Mouse (Mus musculus): ENCODE results near the gene Rab8a.

The Rab8a gene

GRCm38 (mm10) chr8:72146056-72146455 is 14.9 kb upstream of the Rab8a start:
- WGBS, result 53% methylated on average over 1 of the region's 1 CpGs

DNA sequence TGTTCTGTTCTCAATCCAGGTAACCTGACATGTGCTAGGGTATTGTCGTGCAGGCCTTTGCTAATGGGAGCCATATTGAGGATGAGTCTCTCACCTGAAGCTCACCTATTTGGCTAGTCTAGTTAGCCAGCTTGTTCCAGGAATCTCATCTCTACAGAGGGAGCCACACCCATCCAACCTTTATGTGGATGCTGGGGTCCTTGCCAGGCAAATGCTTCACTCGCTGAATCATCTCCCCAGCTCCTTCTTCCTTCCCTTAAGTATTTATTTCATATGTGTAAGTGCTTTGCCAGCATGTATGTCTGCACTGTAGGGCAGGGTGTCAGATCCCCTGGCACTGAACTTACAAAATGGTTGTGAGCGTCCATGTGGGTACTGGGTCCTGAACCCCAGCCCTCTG is 14.4 kb upstream of the Rab8a start:
- WGBS, result 82% methylated on average over 3 of the region's 3 CpGs

DNA sequence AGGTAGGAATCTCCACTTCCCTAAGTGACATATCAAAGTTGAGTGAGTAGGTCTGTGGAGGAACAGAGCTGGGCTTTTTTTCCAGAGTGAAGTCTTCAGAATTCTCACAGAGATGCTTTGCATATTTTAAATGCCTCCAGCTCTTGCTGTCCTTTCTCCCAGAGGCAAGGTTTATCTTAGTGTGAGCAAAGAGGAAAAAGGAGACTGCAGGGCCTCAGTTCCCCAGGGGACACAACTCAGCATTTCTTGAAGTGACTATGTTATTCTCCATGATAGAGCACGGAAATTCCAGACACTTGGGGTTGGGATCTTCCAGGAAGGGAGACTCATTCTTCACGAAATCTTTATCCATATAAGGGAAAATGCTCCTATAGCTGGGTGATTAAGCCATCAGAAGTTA is 13.7 kb upstream of the Rab8a start:
- 71% methylated on average over 2 of the region's 2 CpGs for WGBS

- 83% methylated on average over 1 of the region's 1 CpGs for WGBS
These were observed 11.9 kb upstream of the Rab8a start for GRCm38 (mm10) chr8:72149056-72149455.

DNA sequence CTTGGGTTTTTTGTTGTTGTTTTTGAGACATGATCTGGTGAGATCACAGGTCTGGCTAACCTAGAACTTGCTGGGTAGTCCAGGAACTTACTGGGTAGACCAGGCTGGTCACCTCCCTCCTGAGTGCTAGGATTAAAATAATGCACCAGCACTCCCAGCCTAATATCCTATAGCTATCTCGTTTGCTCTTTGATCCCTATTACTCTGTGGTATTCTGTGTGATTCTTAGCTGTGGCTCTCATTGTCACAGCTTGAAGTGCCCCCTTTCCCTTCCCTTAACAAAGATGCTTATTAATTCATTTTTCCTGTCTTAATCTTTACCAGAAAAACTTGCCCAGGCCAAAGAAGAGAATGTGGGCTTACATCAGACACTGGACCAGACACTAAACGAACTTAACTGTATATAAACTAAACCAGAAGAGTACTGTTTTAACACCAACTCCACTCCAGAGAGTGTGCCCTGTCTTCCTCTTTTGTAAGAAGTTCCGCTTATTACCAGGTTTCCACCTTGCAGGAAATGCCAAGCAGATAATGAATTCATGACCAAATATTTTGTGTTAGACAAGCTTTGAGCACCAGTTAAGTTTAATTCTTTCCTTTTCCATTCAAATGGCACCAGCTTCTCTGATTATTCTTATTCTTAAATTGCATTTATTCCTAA is 9.5 kb upstream of the Rab8a start:
- WGBS, result 79% methylated on average over 3 of the region's 3 CpGs

GRCm38 (mm10) chr8:72158096-72158495 is 2.9 kb upstream of the Rab8a start:
- 83% methylated on average over 2 of the region's 2 CpGs for WGBS

DNA sequence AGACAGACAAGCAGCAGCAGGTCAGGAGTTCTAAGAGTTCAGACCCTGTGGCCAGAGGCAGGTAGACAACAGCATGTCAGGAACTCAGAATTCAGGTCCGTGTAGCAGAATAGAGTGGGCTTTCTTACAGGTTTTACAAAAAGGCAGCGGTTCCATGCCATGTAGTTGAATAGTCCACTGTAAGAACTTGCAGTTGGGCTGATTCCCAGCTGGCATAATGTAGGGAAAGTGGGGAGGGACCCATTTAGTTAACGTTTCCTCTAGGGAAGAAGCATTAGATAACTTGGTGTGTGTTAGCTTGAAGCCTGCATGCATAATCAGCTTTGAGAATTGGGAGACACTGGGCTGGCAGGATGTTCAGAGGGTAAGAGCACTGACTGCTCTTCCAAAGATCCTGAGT is 2.3 kb upstream of the Rab8a start:
- 49% methylated on average over 3 of the region's 3 CpGs for WGBS

GRCm38 (mm10) chr8:72160007-72160406 is 993 bp upstream of the Rab8a start:
- 53% methylated on average over 3 of the region's 3 CpGs for WGBS

DNA sequence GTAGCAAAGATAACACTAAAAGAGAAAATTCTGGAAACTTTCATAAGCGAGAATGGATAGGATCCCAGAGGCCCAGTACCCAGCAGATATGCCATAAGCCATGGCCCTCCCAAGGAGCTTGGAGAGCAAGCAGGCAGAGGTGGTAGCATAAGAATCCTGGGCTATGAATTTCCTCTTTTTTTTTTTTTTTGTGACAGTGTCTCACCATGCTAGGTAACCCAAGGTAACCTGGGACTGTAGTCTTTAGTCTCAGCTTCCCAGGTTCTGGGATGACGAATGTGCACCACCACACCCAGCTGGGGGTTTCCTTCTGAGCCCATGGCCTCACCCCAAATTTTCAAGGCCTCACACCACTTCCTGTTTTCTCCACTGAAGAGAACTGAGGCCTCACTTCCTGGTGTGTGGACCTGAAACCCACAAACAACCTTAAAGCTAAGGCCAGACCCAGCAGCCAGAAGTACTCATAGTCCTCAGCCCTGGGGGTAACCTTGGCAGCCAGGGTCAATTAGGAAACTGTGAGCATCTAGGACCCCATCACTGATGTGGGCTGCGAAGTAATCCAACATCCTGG is 8.2 kb downstream of the Rab8a start:
- 88% methylated on average over 3 of the region's 3 CpGs for WGBS

DNA sequence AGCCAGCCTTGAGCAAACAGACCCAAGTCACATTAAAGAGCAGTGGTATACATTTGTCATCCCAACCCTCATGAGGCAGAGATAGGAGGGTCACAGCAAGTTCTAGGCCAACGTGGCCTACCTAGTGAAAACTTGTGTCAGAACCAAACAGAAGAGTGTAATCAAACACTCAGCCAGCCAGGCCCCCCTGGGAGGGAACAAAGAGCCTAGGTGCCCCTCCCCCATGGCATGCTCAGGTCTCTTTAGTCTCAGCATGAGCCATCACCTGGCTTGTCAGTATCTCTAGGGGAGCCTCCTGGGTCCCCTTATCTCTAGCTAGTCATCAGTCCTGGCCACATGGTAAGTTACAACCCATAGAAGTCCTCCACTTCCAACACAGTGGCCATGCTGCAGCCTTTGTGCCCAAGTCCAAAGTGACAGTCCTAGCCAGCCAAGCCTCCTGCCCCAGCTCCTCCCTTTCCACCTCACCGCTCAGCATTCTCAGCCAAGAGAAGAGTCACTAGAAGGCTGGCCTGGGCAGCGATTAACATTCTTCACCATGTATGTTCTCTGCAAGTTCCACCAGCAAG is 8.8 kb downstream of the Rab8a start:
- WGBS, result 94% methylated on average over 3 of the region's 3 CpGs

DNA sequence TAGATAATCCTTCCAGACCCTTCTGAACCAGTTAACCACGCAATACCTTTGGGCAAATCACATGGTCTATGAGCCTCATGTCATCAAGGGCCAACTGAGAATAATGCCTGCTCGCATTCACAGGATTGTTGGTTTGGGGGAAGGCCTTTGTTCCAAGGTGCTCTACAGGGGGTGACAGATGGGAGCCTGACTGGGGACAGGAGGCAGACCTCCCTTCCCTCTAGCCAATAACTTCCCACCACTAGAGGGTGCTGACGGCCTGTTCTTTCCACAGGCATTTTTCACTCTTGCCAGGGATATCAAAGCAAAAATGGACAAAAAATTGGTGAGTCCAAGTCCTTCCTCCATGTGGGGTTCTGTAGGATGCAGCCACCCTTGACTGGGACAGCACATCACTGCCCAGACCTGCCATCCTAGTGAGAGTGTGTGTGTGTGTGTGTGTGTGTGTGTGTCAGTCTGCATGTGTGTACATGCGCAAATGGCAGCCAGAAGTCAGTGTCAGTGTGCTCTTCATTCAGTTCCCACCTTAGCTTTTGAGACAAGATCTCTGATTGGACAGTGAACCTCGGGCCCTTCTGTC is 16.4 kb downstream of the Rab8a start:
- WGBS, result 58% methylated on average over 5 of the region's 5 CpGs

GRCm38 (mm10) chr8:72183554-72184202 is 22.7 kb downstream of the Rab8a start:
- 45% methylated on average over 2 of the region's 2 CpGs for WGBS

DNA sequence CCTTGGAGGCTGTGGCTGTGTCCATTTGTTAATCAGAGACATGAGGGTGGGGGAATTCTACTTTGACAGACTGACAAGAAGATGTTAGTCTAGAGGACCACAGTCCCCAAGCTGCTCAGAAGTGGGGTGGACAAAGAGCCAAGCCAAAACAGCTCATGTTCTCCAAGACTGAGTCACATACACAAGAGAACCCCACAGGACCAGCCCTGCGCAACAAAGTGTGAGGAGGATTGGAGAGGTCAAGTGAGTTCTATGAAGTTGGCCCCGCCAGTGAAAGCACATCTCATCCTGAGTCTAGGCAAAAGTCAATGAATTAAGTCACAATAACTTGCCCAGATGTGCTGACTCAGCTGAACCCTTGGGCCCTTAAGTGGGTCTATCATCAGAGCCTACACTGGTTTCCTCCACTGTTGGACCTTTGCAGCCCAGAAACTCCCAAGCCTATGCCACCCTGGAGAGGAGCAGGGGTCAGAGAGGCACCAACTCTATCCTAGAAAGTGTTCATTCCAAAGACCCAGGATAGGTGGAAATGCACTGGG is 26.9 kb downstream of the Rab8a start:
- WGBS, result 87% methylated on average over 2 of the region's 2 CpGs

DNA sequence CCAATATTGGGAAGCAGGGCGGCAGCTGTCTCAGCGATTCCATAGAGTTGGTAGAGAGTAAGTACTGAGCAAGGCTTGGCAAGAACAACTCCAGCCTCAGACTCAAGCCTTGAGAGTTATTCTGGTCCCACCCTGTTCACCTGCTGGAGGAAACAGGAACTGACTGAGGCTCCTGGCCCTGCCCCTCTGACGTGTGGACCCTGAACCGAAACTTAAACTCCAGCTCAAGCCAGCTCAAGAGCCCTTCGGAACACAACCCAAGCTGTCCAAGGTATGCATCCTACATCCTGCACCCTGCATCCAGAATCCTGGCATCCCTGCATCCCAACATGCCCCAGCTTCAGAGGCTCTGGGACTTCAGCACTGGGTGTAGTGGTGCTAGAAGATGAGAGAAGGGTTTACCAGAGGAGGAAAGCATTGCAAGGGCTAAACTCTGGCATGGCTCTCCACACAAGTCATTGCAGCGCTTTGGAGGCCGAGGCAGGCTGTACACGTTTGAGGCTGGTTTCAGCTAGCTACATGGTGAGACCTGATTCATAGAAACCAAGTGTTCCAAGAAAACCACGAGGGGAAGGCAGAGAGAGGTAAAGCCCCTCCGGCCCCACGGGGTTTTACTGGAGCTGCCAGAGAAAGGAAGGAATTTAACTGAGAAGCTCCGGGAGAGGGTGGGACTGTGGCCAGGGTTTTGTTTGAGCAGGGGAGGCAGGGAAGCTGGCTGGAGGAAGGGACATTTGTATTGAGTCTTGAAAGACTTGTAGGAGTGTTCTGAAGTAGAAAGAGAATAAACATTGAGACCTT is 28.6 kb downstream of the Rab8a start, which contains the start of gene Hsh2d:
TSS of gene Hsh2d (plus strand) at position 222 of the 798 bp plus-strand sequence.
- WGBS, result 76% methylated on average over 12 of the region's 12 CpGs

DNA sequence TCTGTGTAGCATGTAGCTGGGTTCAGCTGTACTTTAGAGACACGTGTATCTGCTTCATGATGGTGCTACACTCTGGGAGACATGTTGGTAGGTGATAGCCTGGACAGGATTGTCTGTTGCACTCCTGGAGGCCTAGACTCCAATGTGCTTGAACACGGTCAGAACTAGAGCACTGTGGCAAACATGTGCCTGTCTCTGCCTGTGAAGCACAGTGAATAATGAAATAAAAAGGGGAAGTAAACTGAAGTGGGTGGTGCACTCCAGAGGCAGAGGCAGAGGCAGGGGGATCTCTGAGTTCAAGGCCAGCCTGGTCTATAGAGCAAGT is 29.2 kb downstream of the Rab8a start:
- 86% methylated on average over 2 of the region's 2 CpGs for WGBS

GRCm38 (mm10) chr8:72197997-72198396 is 37.0 kb downstream of the Rab8a start:
- 76% methylated on average over 8 of the region's 8 CpGs for WGBS

DNA sequence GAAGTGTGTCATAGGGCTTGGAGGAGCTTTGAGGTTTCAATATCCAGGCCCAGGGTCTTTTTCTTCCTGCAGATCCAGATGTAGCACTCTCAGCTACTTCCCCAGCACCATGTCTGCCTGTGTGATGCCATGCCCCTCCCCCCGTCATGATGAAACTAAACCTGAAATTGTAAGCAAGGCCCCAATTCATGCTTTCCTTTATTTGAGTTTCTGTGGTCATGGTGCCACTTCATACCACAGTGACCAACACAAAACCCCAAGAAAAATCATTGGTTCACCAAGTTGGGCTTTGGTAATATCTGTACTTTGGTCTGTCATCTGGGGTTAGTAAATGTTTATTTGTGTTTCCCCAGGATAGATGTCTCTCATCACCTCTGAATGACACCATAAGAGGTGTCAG is 47.6 kb downstream of the Rab8a start:
- 88% methylated on average over 1 of the region's 1 CpGs for WGBS

DNA sequence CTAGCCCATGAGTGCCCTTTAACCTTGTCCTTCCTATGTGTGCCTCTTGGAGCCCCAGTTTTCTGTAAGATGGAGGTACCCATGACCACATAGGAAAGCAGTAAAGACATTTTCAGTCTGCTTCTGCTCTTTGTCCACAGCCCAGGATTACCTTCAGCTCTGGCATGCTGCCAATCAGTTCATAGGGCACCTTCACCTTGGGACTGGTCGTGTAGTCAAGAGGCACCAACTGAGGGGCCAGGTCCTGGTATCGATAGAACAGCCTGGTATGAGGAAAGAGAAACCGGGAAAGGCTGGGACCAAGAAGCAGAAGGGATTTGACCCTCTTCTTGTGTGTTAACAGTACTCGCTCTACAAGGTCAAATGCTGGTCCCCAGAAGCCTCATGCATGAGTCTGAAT is 49.2 kb downstream of the Rab8a start:
- 84% methylated on average over 4 of the region's 4 CpGs for WGBS

GRCm38 (mm10) chr8:72210710-72211109 is 49.7 kb downstream of the Rab8a start:
- 66% methylated on average over 2 of the region's 2 CpGs for WGBS

GRCm38 (mm10) chr8:72211846-72212245 is 50.8 kb downstream of the Rab8a start:
- WGBS, result 83% methylated on average over 1 of the region's 1 CpGs

GRCm38 (mm10) chr8:72212751-72213150 is 51.8 kb downstream of the Rab8a start, which contains the start of gene Cib3:
Gene Cib3, minus strand, starts transcription at chr8:72212837.
- 41% methylated on average over 4 of the region's 4 CpGs for WGBS
